Mouse (Mus musculus): ENCODE data around the gene Chst3.
"Not testable (repeated sequence)": the region's sequence is repeated elsewhere in the genome, so short reads cannot be mapped to it uniquely, and the experiment has no call there.

Chst3 gene

DNA sequence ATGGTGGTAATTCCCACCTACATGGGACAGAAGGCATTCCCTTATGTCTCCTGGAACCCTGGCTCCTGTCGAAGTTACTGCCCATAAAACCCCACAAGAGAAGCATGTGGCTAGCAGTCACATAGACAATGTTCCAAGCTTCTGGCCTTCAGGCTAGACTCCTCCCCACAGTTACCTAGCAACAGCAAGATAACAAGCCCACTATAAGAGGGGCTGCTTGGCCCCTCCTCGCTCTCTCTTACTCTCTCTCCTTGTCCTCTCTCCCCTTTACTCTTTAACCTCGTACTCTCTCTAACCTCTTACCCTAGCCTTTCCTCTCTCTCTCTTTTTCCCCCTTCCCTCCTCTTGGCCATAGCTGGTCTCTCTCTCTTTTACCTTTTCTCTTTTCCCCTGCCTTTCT is 57.7 kb downstream of the Chst3 start:
- not testable (repeated sequence) for DNase-seq (ENCODE audit: low spot score in 2 of 2)

DNA sequence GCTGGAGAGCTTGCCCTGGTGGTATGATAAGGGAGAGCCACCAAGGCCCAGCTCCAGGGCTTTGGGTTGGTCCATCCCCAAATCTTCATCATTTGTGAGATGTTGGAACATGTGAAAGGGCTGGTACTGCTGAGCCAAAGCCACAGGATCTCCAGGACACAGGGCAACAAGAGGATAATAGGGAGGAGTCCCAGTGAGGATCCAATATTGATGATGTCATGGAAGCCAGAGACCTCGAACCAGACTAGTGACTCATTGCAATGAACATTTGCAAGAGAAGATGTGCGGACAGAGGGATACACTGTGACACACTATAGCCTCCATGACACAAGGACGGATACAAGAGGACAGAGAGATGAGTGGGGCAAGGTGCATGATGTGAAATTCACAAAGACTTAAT is 60.9 kb downstream of the Chst3 start:
- DNase-seq (ENCODE audit: low spot score in 2 of 2): no peak

DNA sequence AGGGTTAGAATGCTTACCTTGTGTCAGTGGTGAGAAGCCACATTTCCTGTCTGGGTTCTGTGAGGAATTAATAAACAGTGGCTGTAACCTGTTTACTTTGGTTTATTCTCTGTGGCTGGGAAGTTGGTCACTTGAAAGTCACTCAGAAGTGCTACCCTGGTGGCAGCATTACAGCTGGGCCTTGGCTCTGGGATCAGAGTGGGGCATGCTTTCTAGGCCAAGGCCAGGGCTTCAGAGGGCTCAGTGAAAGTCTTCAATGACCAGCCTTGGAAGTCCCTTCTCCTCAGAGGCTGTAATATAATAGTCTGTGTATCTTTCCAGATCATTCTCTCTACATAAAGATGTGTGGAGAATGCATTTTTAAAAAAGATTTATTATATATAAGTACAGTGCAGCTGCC is 63.0 kb downstream of the Chst3 start:
- DNase-seq (ENCODE audit: low spot score in 2 of 2): no peak

DNA sequence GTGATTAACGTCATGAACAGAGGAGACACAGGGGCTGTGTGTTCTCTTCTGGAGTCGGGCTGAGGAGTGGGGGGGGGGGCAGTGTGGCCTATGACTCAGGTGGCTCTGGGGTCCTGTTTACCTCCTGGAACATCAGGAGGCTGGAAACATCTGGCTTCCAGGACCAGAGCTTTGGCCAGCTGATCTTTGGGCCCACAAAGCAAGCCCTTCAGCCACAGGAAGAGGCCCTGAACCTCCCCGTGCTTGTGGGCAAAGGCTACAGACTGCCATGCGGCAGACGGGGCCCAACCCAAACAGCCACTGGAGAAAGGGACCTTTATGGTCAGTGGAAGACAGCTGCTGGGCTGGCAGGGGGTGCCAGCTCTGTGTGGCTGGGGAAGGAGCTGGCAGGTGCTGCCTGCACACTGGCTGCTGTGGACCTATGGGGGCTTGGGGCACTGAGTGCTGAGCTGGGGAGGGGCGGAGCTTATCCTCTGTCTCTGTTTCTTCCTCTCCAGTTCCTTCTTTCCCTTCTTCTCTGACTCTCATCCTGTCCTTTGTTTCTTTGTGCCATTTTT is 67.9 kb downstream of the Chst3 start:
- no peak for DNase-seq (ENCODE audit: low spot score in 2 of 2)

DNA sequence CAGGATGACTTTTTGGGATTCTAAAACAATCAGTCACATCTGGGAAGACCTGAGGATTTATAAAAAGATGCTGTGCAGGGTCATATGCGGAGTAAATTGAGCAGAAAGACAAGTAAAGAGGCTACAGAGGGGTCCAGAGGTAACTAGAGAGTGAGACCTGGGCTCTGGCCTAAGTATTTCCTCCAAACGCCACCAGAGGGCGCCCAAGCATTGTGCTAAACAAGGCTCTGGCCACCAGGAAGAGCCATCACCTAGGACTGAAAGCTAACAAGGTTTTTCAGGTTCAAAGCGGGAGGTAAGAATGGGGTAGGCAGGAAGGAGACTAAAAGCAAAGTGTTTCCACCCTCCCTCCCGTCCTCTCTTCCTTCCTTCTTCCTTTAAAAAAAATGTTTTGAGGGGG is 71.0 kb downstream of the Chst3 start:
- peak in 1 of 2 experiments; percentile 68 for DNase-seq (ENCODE audit: low spot score in 2 of 2)

DNA sequence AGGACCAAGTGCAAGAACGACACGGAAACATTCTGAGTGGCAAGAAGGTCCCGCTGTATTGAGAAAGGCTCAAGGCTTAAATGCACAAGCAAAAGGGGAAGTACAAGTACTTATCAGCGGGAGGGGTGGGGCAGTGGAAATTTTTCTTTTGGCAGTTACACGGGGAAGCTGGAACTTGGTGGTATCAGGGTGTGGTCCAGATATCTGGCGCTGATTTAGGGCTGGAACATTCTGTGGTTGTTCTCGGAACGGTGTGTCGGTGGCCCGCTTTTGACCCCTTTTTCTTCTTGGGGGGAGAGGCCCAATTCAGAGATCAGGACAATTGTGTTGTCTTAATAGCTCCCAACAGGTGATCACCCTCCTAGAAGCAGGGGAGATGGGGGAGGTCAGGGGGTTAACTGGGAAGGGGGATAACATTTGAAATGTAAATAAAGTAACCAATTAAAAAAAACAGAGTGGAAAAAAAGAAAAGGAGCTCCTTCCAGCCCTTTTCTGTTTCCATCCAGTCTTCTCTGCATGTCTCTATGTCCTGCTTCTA is 71.5 kb downstream of the Chst3 start:
- DNase-seq (ENCODE audit: low spot score in 2 of 2): not testable (repeated sequence)

DNA sequence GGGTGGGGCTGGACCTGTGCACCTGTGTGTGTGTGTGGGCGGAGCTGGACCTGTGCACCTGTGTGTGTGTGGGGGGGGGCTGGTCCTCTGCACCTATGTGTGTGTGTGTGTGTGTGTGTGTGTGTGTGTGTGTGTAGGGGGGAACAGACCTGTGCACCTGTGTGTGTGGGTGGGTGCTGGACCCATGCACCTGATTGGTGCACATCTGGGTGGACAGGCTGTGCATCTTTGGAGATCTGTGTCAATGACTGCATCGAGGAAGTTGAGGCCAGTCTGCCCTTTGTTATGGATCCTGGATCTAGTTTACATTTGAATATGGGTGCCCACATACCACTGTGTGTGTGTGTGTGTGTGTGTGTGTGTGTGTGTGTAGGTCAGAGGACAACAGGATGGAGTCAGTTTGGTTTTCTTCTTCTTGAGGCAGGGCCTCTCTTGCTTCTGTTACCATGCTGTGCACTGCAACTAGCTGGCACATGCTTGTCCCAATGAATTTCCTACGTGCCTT is 77.4 kb downstream of the Chst3 start:
- no peak for DNase-seq (ENCODE audit: low spot score in 2 of 2)

DNA sequence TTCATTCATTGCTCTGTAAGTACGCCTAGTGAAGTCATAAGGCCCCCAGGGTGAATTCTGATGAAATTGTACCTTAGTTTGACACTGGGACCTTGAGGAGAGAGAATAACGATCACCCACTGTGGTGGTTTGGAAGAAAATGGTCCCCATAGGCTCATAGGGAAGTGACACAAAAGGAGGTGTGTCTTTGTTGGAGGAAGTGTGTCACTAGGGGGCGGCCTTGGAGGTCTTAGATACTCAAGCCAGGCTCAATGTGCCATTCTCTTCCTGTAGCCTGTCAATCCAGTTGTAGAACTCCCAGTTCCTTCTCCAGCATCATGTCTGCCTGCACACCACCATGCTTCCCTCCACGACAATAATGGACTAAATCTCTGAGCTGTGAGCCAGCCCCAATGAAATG is 78.3 kb downstream of the Chst3 start:
- no peak for DNase-seq (ENCODE audit: low spot score in 2 of 2)

DNA sequence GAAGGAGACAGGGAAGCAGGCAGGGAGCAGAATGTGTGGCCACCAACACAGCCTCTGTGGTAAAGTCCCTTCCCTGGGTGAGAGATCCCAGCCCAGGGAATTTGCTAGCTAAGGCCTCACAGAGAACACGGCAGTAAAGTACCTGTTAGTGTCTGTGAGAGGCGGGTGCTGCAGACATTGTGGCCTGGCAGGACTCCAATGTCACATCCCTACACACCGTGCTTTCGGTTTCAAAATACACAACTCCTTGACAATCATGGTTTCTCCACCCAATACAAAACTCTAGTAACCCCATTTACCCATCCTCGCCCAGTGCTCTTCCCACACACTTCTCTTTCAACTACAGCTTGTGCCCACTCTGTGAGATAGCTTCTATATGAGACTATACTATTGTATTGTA is 80.4 kb downstream of the Chst3 start:
- DNase-seq (ENCODE audit: low spot score in 2 of 2): no peak

DNA sequence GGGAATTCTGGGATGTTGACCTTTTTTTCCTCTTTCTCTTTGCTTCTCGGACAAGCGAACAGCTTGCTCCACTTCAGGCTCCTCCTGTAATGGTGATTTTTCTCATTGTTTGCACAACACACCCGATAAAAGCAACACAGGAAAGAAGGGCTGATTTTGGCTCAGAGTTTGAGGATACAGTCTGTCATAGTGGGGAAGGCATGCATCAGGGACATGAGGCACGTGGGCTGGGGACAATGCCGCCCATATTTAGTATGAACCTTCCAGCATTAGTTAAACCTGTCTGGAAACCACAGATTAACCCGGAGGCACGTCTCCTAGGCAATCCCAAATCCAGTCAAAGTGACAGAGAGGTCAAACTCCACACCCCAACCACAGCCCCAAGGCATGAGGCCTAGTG is 82.1 kb downstream of the Chst3 start:
- no peak for DNase-seq (ENCODE audit: low spot score in 2 of 2)

DNA sequence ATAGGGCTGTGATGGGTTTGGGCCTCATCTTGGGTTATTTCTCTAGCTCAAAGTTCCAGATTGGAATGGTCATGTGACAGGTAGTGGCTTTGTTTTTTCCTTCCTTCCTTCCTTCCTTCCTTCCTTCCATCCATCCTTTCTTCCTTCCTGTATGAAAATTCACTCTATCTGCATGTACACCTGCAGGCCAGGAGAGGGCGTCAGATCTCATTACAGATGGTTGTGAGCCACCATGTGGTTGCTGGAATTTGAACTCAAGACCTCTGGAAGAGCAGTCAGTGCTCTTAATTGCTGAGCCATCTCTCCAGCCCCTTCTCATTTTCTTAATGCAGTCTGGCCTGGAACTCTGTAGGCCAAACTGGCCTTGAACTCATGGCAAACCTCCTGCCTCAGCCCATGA is 83.0 kb downstream of the Chst3 start:
- not testable (repeated sequence) for DNase-seq (ENCODE audit: low spot score in 2 of 2)

DNA sequence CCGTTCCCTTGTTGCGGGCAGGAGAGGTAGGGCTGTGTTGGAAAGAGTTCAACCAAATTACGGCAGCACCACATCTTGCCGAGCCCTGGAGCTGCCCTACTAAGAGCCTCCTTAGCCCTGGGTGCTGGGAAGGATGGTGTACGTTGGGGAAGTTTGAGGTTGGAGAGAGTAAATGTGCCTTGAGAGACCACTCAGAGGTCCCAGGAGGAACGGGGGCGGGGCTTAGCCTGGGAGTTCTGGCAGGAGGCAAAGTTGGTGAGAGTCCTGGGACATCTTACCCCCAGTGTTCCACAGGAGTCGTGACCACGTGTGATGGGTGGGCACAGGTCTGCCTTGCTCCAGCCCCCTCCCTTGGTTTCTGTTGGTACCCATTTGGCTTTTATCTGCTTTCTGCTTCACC is 84.9 kb downstream of the Chst3 start:
- DNase-seq (ENCODE audit: low spot score in 2 of 2): no peak

DNA sequence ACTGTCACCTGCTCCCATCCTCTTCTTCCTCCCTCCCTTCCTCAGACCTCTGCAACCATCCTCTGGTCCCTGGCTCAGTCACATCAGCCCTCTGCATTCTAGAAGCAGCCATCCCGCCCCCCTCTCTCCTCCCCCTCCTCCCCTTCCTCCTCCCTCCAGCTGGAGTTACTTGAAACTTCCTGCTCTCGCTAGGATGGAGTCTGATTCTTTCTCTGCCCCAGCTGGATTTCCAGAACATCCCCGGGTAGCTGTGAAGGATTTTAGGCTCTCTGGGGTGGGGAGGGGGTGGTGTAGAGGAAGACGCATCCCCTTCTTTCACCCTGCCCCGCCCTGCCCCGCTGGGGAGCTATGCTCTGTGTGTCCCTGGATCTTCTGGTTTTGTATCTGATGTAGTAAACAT is 85.6 kb downstream of the Chst3 start:
- no peak for DNase-seq (ENCODE audit: low spot score in 2 of 2)
